In genomic region chr16:56227686-56228085, GRCm38 (mm10) we compare ENCODE assay signal across 26 mouse cellular contexts.
"Had no signal": no experiment of that assay in that cellular context is flagged by ENCODE, and none has a peak within 500 bp of the region (broad histone marks: within the 10 kb centered on the region; RNA-seq: fewer than 3 reads in every experiment).

No protein-coding gene starts in this region.

- H3K4me1 ChIP-seq: heart, embryonic 10.5 days; heart, embryonic 12.5 days; hindbrain, embryonic 10.5 days; hindbrain, embryonic 12.5 days; intestine, embryonic 15.5 days; limb, embryonic 10.5 days; limb, embryonic 12.5 days; liver, embryonic 13.5 days; liver, embryonic 15.5 days had no signal

- H3K9me3 ChIP-seq: heart, embryonic 10.5 days; heart, embryonic 12.5 days; hindbrain, embryonic 10.5 days; hindbrain, embryonic 12.5 days; intestine, embryonic 15.5 days; limb, embryonic 10.5 days; limb, embryonic 12.5 days; liver, embryonic 13.5 days; liver, embryonic 15.5 days had no signal

- H3K9ac ChIP-seq: heart, embryonic 12.5 days; hindbrain, embryonic 12.5 days; hindbrain, embryonic 14.5 days; intestine, embryonic 15.5 days; limb, embryonic 12.5 days; liver, embryonic 13.5 days; liver, embryonic 15.5 days had no signal

- H3K27ac ChIP-seq: gastrocnemius, adult 2 months; heart, embryonic 10.5 days; hindbrain, embryonic 10.5 days; hindbrain, embryonic 12.5 days; hindbrain, embryonic 14.5 days; intestine, embryonic 15.5 days; layer of hippocampus, adult 2 months; left cerebral cortex, adult 2 months; limb, embryonic 10.5 days; limb, embryonic 12.5 days; liver, embryonic 13.5 days; liver, embryonic 15.5 days had no signal

- DNase-seq: gastrocnemius, adult 2 months; gastrocnemius, postnatal 10 days; gastrocnemius, postnatal 25 days; heart, adult 18-20 months; heart, postnatal 10 days; heart, postnatal 4 days; kidney, adult 18-20 months; kidney, adult 8-10 months; kidney, postnatal 10 days; kidney, postnatal 25 days; kidney, postnatal 4 days; liver; liver, embryonic 13.5 days had no signal

- H3K27me3 ChIP-seq: heart, embryonic 12.5 days; hindbrain, embryonic 12.5 days; intestine, embryonic 15.5 days; limb, embryonic 12.5 days; liver, embryonic 13.5 days; liver, embryonic 15.5 days had no signal

- H3K36me3 ChIP-seq: heart, embryonic 10.5 days; hindbrain, embryonic 10.5 days; intestine, embryonic 15.5 days; limb, embryonic 10.5 days; limb, embryonic 12.5 days; liver, embryonic 13.5 days; liver, embryonic 15.5 days had no signal

- H3K4me3 ChIP-seq: gastrocnemius, adult 2 months; heart, embryonic 10.5 days; heart, embryonic 12.5 days; hindbrain, embryonic 10.5 days; hindbrain, embryonic 12.5 days; intestine, embryonic 15.5 days; layer of hippocampus, adult 2 months; left cerebral cortex, adult 2 months; limb, embryonic 10.5 days; limb, embryonic 12.5 days; liver, embryonic 13.5 days; liver, embryonic 15.5 days had no signal

- ATAC-seq: hindbrain, embryonic 16.5 days; inflammation-experienced regulatory T-cells, adult 6 months; intestine, embryonic 15.5 days had no signal
